Mouse (Mus musculus) lung, embryonic 15.5 days (tissue): ENCODE results near the gene Elf4. TPM values are rescaled to one million over a fixed set of nuclear protein-coding genes. Genes with fewer than 3 reads are reported as not detected.
"Not testable (repeated sequence)": the region's sequence is repeated elsewhere in the genome, so short reads cannot be mapped to it uniquely, and the experiment has no call there.

Experiments used
- ATAC-seq: fragments of 200-750 bp; cut with Nextera tagmentation; 2 replicates; pipeline ENCODE4 v1.8.0; 2017; ENCODE audit warnings: moderate number of reproducible peaks, borderline replicate concordance; ENCODE audit not compliant: low FRiP score, low TSS enrichment; ENCODE audit errors: extremely low read depth
- H3K27ac ChIP-seq: fragments of 300-500 bp; sonication (generic); 2 replicates; pipeline ENCODE4 v1.5.1; 2015; ENCODE audit warnings: moderate library complexity, mild to moderate bottlenecking, inconsistent platforms
- H3K27me3 ChIP-seq: fragments of 300-500 bp; sonication (generic); 2 replicates; pipeline ENCODE4 v1.6.1; 2015; ENCODE audit warnings: inconsistent platforms
- H3K36me3 ChIP-seq: fragments of 300-500 bp; sonication (generic); 2 replicates; pipeline ENCODE4 v1.6.1; 2015; ENCODE audit warnings: inconsistent platforms
- H3K4me1 ChIP-seq: fragments of 300-500 bp; sonication (generic); 2 replicates; pipeline ENCODE4 v1.6.1; 2015; ENCODE audit warnings: inconsistent platforms
- H3K4me2 ChIP-seq: fragments of 300-500 bp; sonication (generic); 2 replicates; pipeline ENCODE4 v1.6.1; 2015; ENCODE audit warnings: inconsistent platforms, mild to moderate bottlenecking, moderate library complexity
- H3K4me3 ChIP-seq: fragments of 300-500 bp; sonication (generic); 2 replicates; pipeline ENCODE4 v1.5.1; 2015; ENCODE audit warnings: mild to moderate bottlenecking, inconsistent platforms
- H3K9ac ChIP-seq: fragments of 300-500 bp; sonication (generic); 2 replicates; pipeline ENCODE4 v1.6.1; 2015; ENCODE audit warnings: inconsistent platforms
- H3K9me3 ChIP-seq: fragments of 300-500 bp; sonication (generic); 2 replicates; pipeline ENCODE4 v1.6.1; 2016; ENCODE audit warnings: inconsistent platforms
- WGBS: fragments of 180-500 bp; shearing (Covaris S2); methylation state at CpG from one replicate; pipeline ENCODE4 v1.1.7; 2015; 5-methylcytosine and 5-hydroxymethylcytosine counted together
- polyA plus RNA-seq: library from polyadenylated mRNA; unstranded; fragments of >200 nt; fragmentation: Nextera tagmentation; extraction: Ambion mirVana; gene quantifications from 2 replicates; pipeline ENCODE4 v1.2.1, GENCODE M21; 2015

The Elf4 gene
- polyA plus RNA-seq, 1 experiment from 2014 or later, result 6.3 TPM

- 22% methylated on average over 9 of the region's 9 CpGs for WGBS
- Histone ChIP-seq H3K4me2 (peak overlapping the region; percentile 60), H3K27ac (no peak overlapping the region), H3K4me1 (peaks cover 6% of the 10 kb centered on the region; the same call in 1 of the 2 replicates), H3K9me3 (no peaks in the 10 kb centered on the region), H3K4me3 (no peak overlapping the region), H3K9ac (no peak overlapping the region), H3K36me3 (no peaks in the 10 kb centered on the region), H3K27me3 (no peaks in the 10 kb centered on the region; the same call in 1 of the 2 replicates)
- ATAC-seq, result peak; percentile 11; the same call in 1 of the 2 replicates
These were observed 7.9 kb downstream of the Elf4 start for GRCm38 (mm10) chrX:48455018-48455417.

GRCm38 (mm10) chrX:48454495-48454878 lies 8.4 kb downstream of the Elf4 start:
- H3K9me3 ChIP-seq, result no peaks in the 10 kb centered on the region
- WGBS, result 8% methylated on average over 12 of the region's 21 CpGs
- ATAC-seq, result peak; percentile 58
- H3K4me1 ChIP-seq, result peaks cover 6% of the 10 kb centered on the region; the same call in 1 of the 2 replicates
- no peaks in the 10 kb centered on the region; the same call in 1 of the 2 replicates for H3K27me3 ChIP-seq
- H3K27ac ChIP-seq, result peak overlapping the region; percentile 53; the same call in 1 of the 2 replicates
- peak overlapping the region; percentile 60 for H3K4me2 ChIP-seq
- no peaks in the 10 kb centered on the region for H3K36me3 ChIP-seq
- peak overlapping the region; percentile 32 for H3K9ac ChIP-seq
- peak overlapping the region; percentile 56 for H3K4me3 ChIP-seq

GRCm38 (mm10) chrX:48453736-48454494 lies 9.0 kb downstream of the Elf4 start:
- Histone ChIP-seq H3K27ac (peak overlapping the region; percentile 73), H3K4me2 (peak overlapping the region; percentile 60), H3K4me1 (peaks cover 6% of the 10 kb centered on the region; the same call in 1 of the 2 replicates), H3K9ac (peak overlapping the region; percentile 49), H3K27me3 (no peaks in the 10 kb centered on the region; the same call in 1 of the 2 replicates), H3K36me3 (no peaks in the 10 kb centered on the region), H3K4me3 (peak overlapping the region; percentile 56), H3K9me3 (no peaks in the 10 kb centered on the region)
- WGBS, result 17% methylated on average over 77 of the region's 91 CpGs
- peak; percentile 92 for ATAC-seq

GRCm38 (mm10) chrX:48452931-48453673 lies 9.8 kb downstream of the Elf4 start:
- H3K4me2 ChIP-seq, result peak overlapping the region; percentile 60
- peaks cover 6% of the 10 kb centered on the region; the same call in 1 of the 2 replicates for H3K4me1 ChIP-seq
- no peaks in the 10 kb centered on the region for H3K36me3 ChIP-seq
- no peaks in the 10 kb centered on the region for H3K9me3 ChIP-seq
- no peaks in the 10 kb centered on the region; the same call in 1 of the 2 replicates for H3K27me3 ChIP-seq
- peak overlapping the region; percentile 73; the same call in 1 of the 2 replicates for H3K27ac ChIP-seq
- H3K4me3 ChIP-seq, result peak overlapping the region; percentile 56
- peak overlapping the region; percentile 49 for H3K9ac ChIP-seq
- ATAC-seq, result no peak
- 17% methylated on average over 48 of the region's 71 CpGs for WGBS

GRCm38 (mm10) chrX:48452231-48452890 lies 10.6 kb downstream of the Elf4 start:
- Histone ChIP-seq H3K27me3 (no peaks in the 10 kb centered on the region; the same call in 1 of the 2 replicates), H3K27ac (no peak overlapping the region), H3K4me2 (peak overlapping the region; percentile 60), H3K9me3 (no peaks in the 10 kb centered on the region), H3K9ac (peak overlapping the region; percentile 49), H3K36me3 (no peaks in the 10 kb centered on the region), H3K4me3 (peak overlapping the region; percentile 56), H3K4me1 (peaks cover 6% of the 10 kb centered on the region; the same call in 1 of the 2 replicates)
- ATAC-seq, result no peak
- WGBS, result 32% methylated on average over 9 of the region's 9 CpGs

- 35% methylated on average over 8 of the region's 10 CpGs for WGBS
- no peak overlapping the region for H3K27ac ChIP-seq
- H3K36me3 ChIP-seq, result no peaks in the 10 kb centered on the region
- H3K9ac ChIP-seq, result no peak overlapping the region
- ATAC-seq, result no peak
- no peaks in the 10 kb centered on the region; the same call in 1 of the 2 replicates for H3K27me3 ChIP-seq
- no peak overlapping the region for H3K4me3 ChIP-seq
- H3K4me1 ChIP-seq, result peaks cover 6% of the 10 kb centered on the region; the same call in 1 of the 2 replicates
- no peaks in the 10 kb centered on the region for H3K9me3 ChIP-seq
- H3K4me2 ChIP-seq, result no peak overlapping the region
These were observed 13.3 kb downstream of the Elf4 start for GRCm38 (mm10) chrX:48449646-48450045.

GRCm38 (mm10) chrX:48444677-48445076 lies 18.3 kb downstream of the Elf4 start:
- WGBS, result 85% methylated on average over 4 of the region's 4 CpGs
- no peaks in the 10 kb centered on the region for H3K4me1 ChIP-seq
- no peak for ATAC-seq
- no peak overlapping the region for H3K9ac ChIP-seq
- no peak overlapping the region for H3K27ac ChIP-seq
- H3K36me3 ChIP-seq, result no peaks in the 10 kb centered on the region
- no peak overlapping the region for H3K4me2 ChIP-seq
- H3K27me3 ChIP-seq, result no peaks in the 10 kb centered on the region
- H3K9me3 ChIP-seq, result no peaks in the 10 kb centered on the region
- no peak overlapping the region for H3K4me3 ChIP-seq

- H3K27me3 ChIP-seq, result no peaks in the 10 kb centered on the region
- H3K36me3 ChIP-seq, result no peaks in the 10 kb centered on the region
- H3K9ac ChIP-seq, result no peak overlapping the region
- H3K9me3 ChIP-seq, result no peaks in the 10 kb centered on the region
- ATAC-seq, result no peak
- no peak overlapping the region for H3K27ac ChIP-seq
- H3K4me2 ChIP-seq, result no peak overlapping the region
- no peaks in the 10 kb centered on the region for H3K4me1 ChIP-seq
- WGBS, result 62% methylated on average over 7 of the region's 7 CpGs
- no peak overlapping the region for H3K4me3 ChIP-seq
These were observed 21.0 kb downstream of the Elf4 start for GRCm38 (mm10) chrX:48441954-48442353.

GRCm38 (mm10) chrX:48441548-48441947 lies 21.4 kb downstream of the Elf4 start:
- 84% methylated on average over 6 of the region's 6 CpGs for WGBS
- ATAC-seq, result no peak
- Histone ChIP-seq H3K9ac (no peak overlapping the region), H3K9me3 (no peaks in the 10 kb centered on the region), H3K4me1 (no peaks in the 10 kb centered on the region), H3K4me2 (no peak overlapping the region), H3K27ac (no peak overlapping the region), H3K4me3 (no peak overlapping the region), H3K36me3 (no peaks in the 10 kb centered on the region), H3K27me3 (no peaks in the 10 kb centered on the region)

GRCm38 (mm10) chrX:48439036-48439435 lies 23.9 kb downstream of the Elf4 start:
- Histone ChIP-seq H3K9me3 (no peaks in the 10 kb centered on the region), H3K27ac (no peak overlapping the region), H3K4me2 (no peak overlapping the region), H3K4me3 (no peak overlapping the region), H3K4me1 (no peaks in the 10 kb centered on the region), H3K27me3 (no peaks in the 10 kb centered on the region), H3K9ac (no peak overlapping the region), H3K36me3 (no peaks in the 10 kb centered on the region)
- ATAC-seq, result no peak; the same call in 1 of the 2 replicates
- 45% methylated on average over 4 of the region's 4 CpGs for WGBS

- not testable (repeated sequence) for H3K27me3 ChIP-seq, H3K9ac ChIP-seq, H3K27ac ChIP-seq, H3K36me3 ChIP-seq, ATAC-seq, H3K4me3 ChIP-seq, H3K9me3 ChIP-seq, H3K4me1 ChIP-seq, H3K4me2 ChIP-seq
- 82% methylated on average over 6 of the region's 7 CpGs for WGBS
These were observed 26.9 kb downstream of the Elf4 start for GRCm38 (mm10) chrX:48436082-48436481.
